Mouse (Mus musculus): ENCODE measurements around the gene 1700016C15Rik. TPM values are rescaled to one million over a fixed set of nuclear protein-coding genes. Genes with fewer than 3 reads are reported as not detected.

1700016C15Rik gene
- 0.70 TPM in 1 of 2 replicates, not detected in the other for polyA plus RNA-seq (2014; fragmentation: Nextera tagmentation; extraction: Ambion mirVana)

- Histone ChIP-seq H3K27ac (ENCODE audit: low read length) (peak within 1 kb of the TSS; percentile 81), H3K4me2 (replicated peaks; ENCODE audit: low read depth, low read length) (no peak within 1 kb of the TSS), H3K27me3 (ENCODE audit: control insufficient read depth, insufficient read depth, low read length) (no peaks in the 10 kb centered on the region), H3K4me3 (ENCODE audit: low read depth, low read length) (no peak within 1 kb of the TSS), H3K36me3 (ENCODE audit: control insufficient read depth, insufficient read depth, low read length) (no peaks in the 10 kb centered on the region), H3K9me3 (ENCODE audit: control insufficient read depth, low read depth, low read length) (0 out of 2 replicates have a peak, but pooled peaks cover 3% of the 10 kb centered on the region), H3K4me1 (ENCODE audit: control insufficient read depth, insufficient read depth, low read length) (no peaks in the 10 kb centered on the region), H3K9ac (replicated peaks; ENCODE audit: low read depth, low read length) (no peak within 1 kb of the TSS)
- ATAC-seq (ENCODE audit: insufficient number of reproducible peaks, insufficient read depth, low FRiP score, low read depth), result peak; percentile 77
- 66% methylated on average over 11 of the region's 11 CpGs for WGBS
Measured at GRCm38 (mm10) chr1:177729043-177730024, at the start of gene 1700016C15Rik. TSS of gene 1700016C15Rik (plus strand) at chr1:177729814.

DNA sequence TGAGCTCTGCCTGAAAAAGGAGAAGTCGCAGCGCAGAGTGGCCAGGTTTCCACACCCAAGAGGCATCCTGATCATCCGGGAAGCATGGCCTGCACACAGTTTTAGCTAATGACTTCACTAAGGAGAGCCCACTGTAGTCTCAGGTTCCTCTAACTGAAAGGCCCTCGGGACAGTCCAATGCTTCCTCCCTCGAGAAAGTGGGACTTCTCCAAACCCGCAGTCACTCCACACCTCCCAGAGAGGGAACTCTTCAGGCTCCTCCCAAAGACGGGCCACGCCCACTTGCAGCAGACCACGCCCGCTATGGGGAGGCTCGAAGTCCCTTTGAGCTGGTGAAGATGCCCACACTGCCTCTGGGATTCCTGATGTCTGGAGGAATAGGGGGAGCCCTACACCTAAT lies 48.4 kb upstream of the 1700016C15Rik start:
- Histone ChIP-seq H3K27ac (ENCODE audit: low read length) (no peak overlapping the region), H3K36me3 (ENCODE audit: control insufficient read depth, insufficient read depth, low read length) (no peaks in the 10 kb centered on the region), H3K9me3 (ENCODE audit: control insufficient read depth, low read depth, low read length) (no peaks in the 10 kb centered on the region), H3K27me3 (ENCODE audit: control insufficient read depth, insufficient read depth, low read length) (no peaks in the 10 kb centered on the region), H3K4me3 (ENCODE audit: low read depth, low read length) (no peak overlapping the region), H3K9ac (replicated peaks; ENCODE audit: low read depth, low read length) (no peak overlapping the region), H3K4me2 (replicated peaks; ENCODE audit: low read depth, low read length) (no peak overlapping the region), H3K4me1 (ENCODE audit: control insufficient read depth, insufficient read depth, low read length) (no peaks in the 10 kb centered on the region)
- no peak for ATAC-seq (ENCODE audit: insufficient number of reproducible peaks, insufficient read depth, low FRiP score, low read depth)
- WGBS, result 74% methylated on average over 11 of the region's 11 CpGs

DNA sequence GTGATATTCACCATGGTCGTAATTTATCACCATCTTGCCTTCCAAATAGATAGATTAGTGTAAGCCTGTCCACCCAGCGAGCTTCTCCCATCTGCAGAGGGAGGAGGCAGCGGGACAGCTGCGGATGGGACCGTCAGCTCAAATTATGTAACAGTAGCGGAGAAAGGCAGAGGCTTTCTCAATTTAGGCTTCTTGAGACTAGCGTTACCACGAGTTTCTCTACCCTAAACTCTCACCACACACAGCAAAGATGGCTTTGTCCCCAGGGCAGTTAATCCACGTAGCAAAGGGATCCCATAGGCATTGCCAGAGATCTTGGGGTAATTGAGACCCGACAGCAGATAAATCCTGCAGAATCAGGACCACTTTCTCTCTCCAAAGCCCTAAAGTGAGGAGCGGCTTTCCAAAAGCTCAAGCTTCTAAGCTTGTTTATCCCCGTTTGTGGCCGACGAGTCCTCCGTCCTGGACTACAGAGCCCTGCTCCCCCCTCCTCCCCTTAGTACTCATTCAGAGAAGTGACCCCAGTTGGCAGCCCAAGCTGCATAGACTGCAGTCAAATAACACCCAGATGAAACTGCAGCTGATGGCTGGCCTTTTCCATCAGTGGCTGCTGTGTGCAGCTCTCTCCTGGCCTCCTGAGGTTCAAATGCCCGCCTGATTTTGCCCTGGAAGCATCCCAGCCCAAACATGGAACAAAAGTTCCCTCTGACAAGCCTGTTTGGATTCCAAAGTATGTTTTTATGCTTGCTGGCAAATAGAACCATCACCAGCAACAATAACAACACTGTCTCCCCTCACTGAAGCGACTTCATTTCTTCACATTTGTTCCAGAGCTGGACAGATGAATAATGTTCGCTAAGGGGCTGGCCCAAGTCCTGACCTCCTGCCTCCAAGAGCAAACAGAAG lies 45.4 kb upstream of the 1700016C15Rik start:
- Histone ChIP-seq H3K4me3 (ENCODE audit: low read depth, low read length) (no peak overlapping the region), H3K9ac (replicated peaks; ENCODE audit: low read depth, low read length) (no peak overlapping the region), H3K4me2 (replicated peaks; ENCODE audit: low read depth, low read length) (no peak overlapping the region), H3K27me3 (ENCODE audit: control insufficient read depth, insufficient read depth, low read length) (no peaks in the 10 kb centered on the region), H3K36me3 (ENCODE audit: control insufficient read depth, insufficient read depth, low read length) (no peaks in the 10 kb centered on the region), H3K4me1 (ENCODE audit: control insufficient read depth, insufficient read depth, low read length) (no peaks in the 10 kb centered on the region), H3K9me3 (ENCODE audit: control insufficient read depth, low read depth, low read length) (no peaks in the 10 kb centered on the region), H3K27ac (ENCODE audit: low read length) (no peak overlapping the region)
- no peak for ATAC-seq (ENCODE audit: insufficient number of reproducible peaks, insufficient read depth, low FRiP score, low read depth)
- 45% methylated on average over 18 of the region's 18 CpGs for WGBS

- H3K4me2 ChIP-seq (replicated peaks; ENCODE audit: low read depth, low read length), result no peak overlapping the region
- H3K27ac ChIP-seq (ENCODE audit: low read length), result no peak overlapping the region
- H3K4me3 ChIP-seq (ENCODE audit: low read depth, low read length), result no peak overlapping the region
- no peaks in the 10 kb centered on the region for H3K27me3 ChIP-seq (ENCODE audit: control insufficient read depth, insufficient read depth, low read length)
- H3K9ac ChIP-seq (replicated peaks; ENCODE audit: low read depth, low read length), result no peak overlapping the region
- H3K9me3 ChIP-seq (ENCODE audit: control insufficient read depth, low read depth, low read length), result no peaks in the 10 kb centered on the region
- H3K36me3 ChIP-seq (ENCODE audit: control insufficient read depth, insufficient read depth, low read length), result no peaks in the 10 kb centered on the region
- H3K4me1 ChIP-seq (ENCODE audit: control insufficient read depth, insufficient read depth, low read length), result no peaks in the 10 kb centered on the region
- WGBS, result 11% methylated on average over 3 of the region's 3 CpGs
- ATAC-seq (ENCODE audit: insufficient number of reproducible peaks, insufficient read depth, low FRiP score, low read depth), result no peak
Measured at GRCm38 (mm10) chr1:177684901-177685300, 44.7 kb upstream of the 1700016C15Rik start.

- Histone ChIP-seq H3K9ac (replicated peaks; ENCODE audit: low read depth, low read length) (no peak overlapping the region), H3K4me2 (replicated peaks; ENCODE audit: low read depth, low read length) (no peak overlapping the region), H3K27ac (ENCODE audit: low read length) (no peak overlapping the region), H3K27me3 (ENCODE audit: control insufficient read depth, insufficient read depth, low read length) (no peaks in the 10 kb centered on the region), H3K4me3 (ENCODE audit: low read depth, low read length) (no peak overlapping the region), H3K9me3 (ENCODE audit: control insufficient read depth, low read depth, low read length) (no peaks in the 10 kb centered on the region), H3K36me3 (ENCODE audit: control insufficient read depth, insufficient read depth, low read length) (no peaks in the 10 kb centered on the region), H3K4me1 (ENCODE audit: control insufficient read depth, insufficient read depth, low read length) (no peaks in the 10 kb centered on the region)
- 69% methylated on average over 3 of the region's 3 CpGs for WGBS
- no peak for ATAC-seq (ENCODE audit: insufficient number of reproducible peaks, insufficient read depth, low FRiP score, low read depth)
Measured at GRCm38 (mm10) chr1:177686137-177686536, 43.5 kb upstream of the 1700016C15Rik start.

DNA sequence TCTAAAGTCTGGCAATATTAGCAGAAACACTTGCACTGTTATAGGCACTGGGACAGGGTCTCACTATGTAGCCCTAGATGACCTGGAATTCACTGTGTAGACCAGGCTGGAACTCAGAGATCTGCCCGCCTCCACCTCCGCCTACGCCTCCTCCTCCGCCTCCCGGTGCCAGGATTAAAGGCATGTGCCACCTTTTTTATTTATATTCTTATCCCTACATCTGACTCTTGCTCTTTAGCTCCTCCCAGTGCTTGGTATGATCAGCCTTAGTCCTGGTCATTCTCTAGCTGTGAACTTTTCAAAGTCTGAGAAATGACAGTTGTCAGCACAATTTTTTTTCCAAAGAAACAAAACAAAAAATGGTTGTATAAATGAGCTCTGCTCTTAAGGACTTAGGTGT lies 42.6 kb upstream of the 1700016C15Rik start:
- no peak overlapping the region for H3K4me2 ChIP-seq (replicated peaks; ENCODE audit: low read depth, low read length)
- H3K4me3 ChIP-seq (ENCODE audit: low read depth, low read length), result no peak overlapping the region
- no peaks in the 10 kb centered on the region for H3K9me3 ChIP-seq (ENCODE audit: control insufficient read depth, low read depth, low read length)
- WGBS, result 78% methylated on average over 5 of the region's 5 CpGs
- H3K27me3 ChIP-seq (ENCODE audit: control insufficient read depth, insufficient read depth, low read length), result no peaks in the 10 kb centered on the region
- H3K27ac ChIP-seq (ENCODE audit: low read length), result no peak overlapping the region
- no peak for ATAC-seq (ENCODE audit: insufficient number of reproducible peaks, insufficient read depth, low FRiP score, low read depth)
- no peaks in the 10 kb centered on the region for H3K36me3 ChIP-seq (ENCODE audit: control insufficient read depth, insufficient read depth, low read length)
- H3K4me1 ChIP-seq (ENCODE audit: control insufficient read depth, insufficient read depth, low read length), result no peaks in the 10 kb centered on the region
- no peak overlapping the region for H3K9ac ChIP-seq (replicated peaks; ENCODE audit: low read depth, low read length)

DNA sequence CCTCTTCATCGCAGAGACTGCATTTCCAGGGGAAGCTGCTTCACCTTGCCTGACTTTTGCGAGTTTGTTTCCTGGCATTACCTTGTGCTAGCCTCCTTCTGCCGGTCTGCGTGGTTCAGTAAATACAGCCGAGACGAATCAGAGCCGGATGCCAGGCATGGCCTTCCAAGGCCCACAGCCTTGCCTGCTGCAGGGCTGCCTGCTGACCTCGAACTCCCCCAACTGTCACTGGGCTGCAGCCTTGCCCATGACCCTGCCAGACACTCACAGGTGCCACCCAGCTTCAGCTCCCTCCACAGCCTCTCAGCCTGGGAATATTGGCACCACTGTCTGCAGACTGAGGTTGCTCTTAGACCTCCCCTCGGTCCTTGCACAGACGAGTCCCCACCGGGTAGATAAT lies 37.1 kb upstream of the 1700016C15Rik start:
- no peak overlapping the region for H3K4me3 ChIP-seq (ENCODE audit: low read depth, low read length)
- no peak overlapping the region for H3K4me2 ChIP-seq (replicated peaks; ENCODE audit: low read depth, low read length)
- H3K9ac ChIP-seq (replicated peaks; ENCODE audit: low read depth, low read length), result no peak overlapping the region
- no peak for ATAC-seq (ENCODE audit: insufficient number of reproducible peaks, insufficient read depth, low FRiP score, low read depth)
- H3K9me3 ChIP-seq (ENCODE audit: control insufficient read depth, low read depth, low read length), result no peaks in the 10 kb centered on the region
- no peaks in the 10 kb centered on the region for H3K4me1 ChIP-seq (ENCODE audit: control insufficient read depth, insufficient read depth, low read length)
- no peaks in the 10 kb centered on the region for H3K27me3 ChIP-seq (ENCODE audit: control insufficient read depth, insufficient read depth, low read length)
- no peak overlapping the region for H3K27ac ChIP-seq (ENCODE audit: low read length)
- no peaks in the 10 kb centered on the region for H3K36me3 ChIP-seq (ENCODE audit: control insufficient read depth, insufficient read depth, low read length)
- 70% methylated on average over 11 of the region's 11 CpGs for WGBS

GRCm38 (mm10) chr1:177693486-177694252 lies 35.9 kb upstream of the 1700016C15Rik start:
- H3K4me2 ChIP-seq (replicated peaks; ENCODE audit: low read depth, low read length), result no peak overlapping the region
- no peaks in the 10 kb centered on the region for H3K36me3 ChIP-seq (ENCODE audit: control insufficient read depth, insufficient read depth, low read length)
- ATAC-seq (ENCODE audit: insufficient number of reproducible peaks, insufficient read depth, low FRiP score, low read depth), result peak; percentile 54
- H3K9ac ChIP-seq (replicated peaks; ENCODE audit: low read depth, low read length), result no peak overlapping the region
- no peaks in the 10 kb centered on the region for H3K4me1 ChIP-seq (ENCODE audit: control insufficient read depth, insufficient read depth, low read length)
- H3K9me3 ChIP-seq (ENCODE audit: control insufficient read depth, low read depth, low read length), result no peaks in the 10 kb centered on the region
- peak overlapping the region; percentile 27; the same call in 1 of the 2 replicates for H3K27ac ChIP-seq (ENCODE audit: low read length)
- H3K27me3 ChIP-seq (ENCODE audit: control insufficient read depth, insufficient read depth, low read length), result no peaks in the 10 kb centered on the region
- 71% methylated on average over 9 of the region's 9 CpGs for WGBS
- no peak overlapping the region for H3K4me3 ChIP-seq (ENCODE audit: low read depth, low read length)
